Mouse (Mus musculus): ENCODE results near the gene Rab31. TPM values are rescaled to one million over a fixed set of nuclear protein-coding genes. Genes with fewer than 3 reads are reported as not detected.

Gene Rab31
- polyA plus RNA-seq, 1 experiment from 2014 or later, result 23.5 TPM

- Histone ChIP-seq H3K27me3 (ENCODE audit: control insufficient read depth, insufficient read depth, low read length) (no peaks in the 10 kb centered on the region), H3K4me3 (ENCODE audit: low read depth, low read length) (no peak overlapping the region), H3K4me1 (replicated peaks; ENCODE audit: control insufficient read depth, insufficient read depth) (no peaks in the 10 kb centered on the region), H3K9ac (ENCODE audit: low read length) (no peak overlapping the region), H3K4me2 (replicated peaks; ENCODE audit: low read depth) (no peak overlapping the region), H3K9me3 (ENCODE audit: control insufficient read depth, low read length) (no peaks in the 10 kb centered on the region), H3K27ac (replicated peaks) (no peak overlapping the region), H3K36me3 (ENCODE audit: control insufficient read depth, insufficient read depth, low read length) (no peaks in the 10 kb centered on the region)
- WGBS, result 64% methylated on average over 16 of the region's 16 CpGs
- no peak for TF ChIP-seq EP300 (optimal IDR thresholded peaks at IDR 0.05)
- no peak for TF ChIP-seq CTCF (IDR thresholded peaks at IDR 0.05; ENCODE audit: low read depth)
- no peak for DNase-seq (ENCODE audit: low spot score)
- ATAC-seq (ENCODE audit: low FRiP score, low TSS enrichment), result no peak
Observed at GRCm38 (mm10) chr17:65729945-65730741, 42.4 kb downstream of the Rab31 start.

GRCm38 (mm10) chr17:65726755-65727154 is 45.8 kb downstream of the Rab31 start:
- TF ChIP-seq CTCF (IDR thresholded peaks at IDR 0.05; ENCODE audit: low read depth) (no peak), EP300 (optimal IDR thresholded peaks at IDR 0.05) (no peak)
- 71% methylated on average over 5 of the region's 5 CpGs for WGBS
- H3K9ac ChIP-seq (ENCODE audit: low read length), result no peak overlapping the region
- H3K27ac ChIP-seq (replicated peaks), result no peak overlapping the region
- no peaks in the 10 kb centered on the region for H3K36me3 ChIP-seq (ENCODE audit: control insufficient read depth, insufficient read depth, low read length)
- no peaks in the 10 kb centered on the region for H3K4me1 ChIP-seq (replicated peaks; ENCODE audit: control insufficient read depth, insufficient read depth)
- DNase-seq (ENCODE audit: low spot score) (no peak), ATAC-seq (ENCODE audit: low FRiP score, low TSS enrichment) (no peak)
- no peak overlapping the region for H3K4me3 ChIP-seq (ENCODE audit: low read depth, low read length)
- no peaks in the 10 kb centered on the region for H3K27me3 ChIP-seq (ENCODE audit: control insufficient read depth, insufficient read depth, low read length)
- no peaks in the 10 kb centered on the region for H3K9me3 ChIP-seq (ENCODE audit: control insufficient read depth, low read length)
- no peak overlapping the region for H3K4me2 ChIP-seq (replicated peaks; ENCODE audit: low read depth)

DNA sequence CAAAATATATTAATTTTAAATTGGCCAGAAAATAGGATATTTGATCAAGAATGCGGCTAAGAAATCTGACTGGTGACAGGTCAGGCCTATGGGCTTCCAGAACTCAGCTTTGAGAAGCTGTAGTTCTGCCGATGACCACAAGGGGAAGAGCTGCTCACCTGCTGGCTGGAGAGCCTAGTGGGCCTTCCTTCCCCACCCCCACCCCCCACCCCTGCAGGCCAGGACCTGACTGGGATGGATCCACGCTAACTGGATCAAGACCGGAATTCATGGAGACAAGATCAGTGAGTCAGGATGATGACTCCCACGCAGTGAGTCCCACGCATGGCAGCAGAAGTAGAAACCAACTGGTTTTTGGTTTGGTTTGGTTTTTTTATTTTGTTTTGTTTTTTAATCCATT is 46.3 kb downstream of the Rab31 start:
- no peak for ATAC-seq (ENCODE audit: low FRiP score, low TSS enrichment)
- Histone ChIP-seq H3K9ac (ENCODE audit: low read length) (no peak overlapping the region), H3K27me3 (ENCODE audit: control insufficient read depth, insufficient read depth, low read length) (no peaks in the 10 kb centered on the region), H3K36me3 (ENCODE audit: control insufficient read depth, insufficient read depth, low read length) (no peaks in the 10 kb centered on the region), H3K4me1 (replicated peaks; ENCODE audit: control insufficient read depth, insufficient read depth) (no peaks in the 10 kb centered on the region), H3K4me3 (ENCODE audit: low read depth, low read length) (no peak overlapping the region), H3K27ac (replicated peaks) (no peak overlapping the region), H3K4me2 (replicated peaks; ENCODE audit: low read depth) (no peak overlapping the region), H3K9me3 (ENCODE audit: control insufficient read depth, low read length) (no peaks in the 10 kb centered on the region)
- peak; percentile 44 for DNase-seq (ENCODE audit: low spot score)
- WGBS, result 82% methylated on average over 6 of the region's 6 CpGs
- TF ChIP-seq EP300 (optimal IDR thresholded peaks at IDR 0.05) (no peak), CTCF (IDR thresholded peaks at IDR 0.05; ENCODE audit: low read depth) (peak; percentile 61)

DNA sequence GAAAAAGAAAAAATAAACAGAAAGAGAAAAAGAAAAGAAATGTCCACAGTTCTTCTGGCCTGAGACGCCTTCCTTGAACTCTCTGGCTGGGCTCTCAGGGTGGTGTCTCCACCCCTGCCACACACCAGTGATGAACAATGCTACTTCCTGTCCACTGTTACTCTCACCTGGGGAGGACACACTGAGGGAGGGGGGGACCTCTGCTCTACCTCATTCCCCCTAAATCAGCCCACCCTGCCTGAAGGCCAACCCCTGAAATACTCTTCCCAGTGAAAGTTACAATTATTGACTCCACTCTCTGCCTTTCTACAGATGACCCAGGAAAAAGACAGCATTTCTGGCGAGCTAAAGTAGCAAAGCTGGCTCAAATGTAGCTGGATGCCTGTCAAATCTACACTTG is 46.7 kb downstream of the Rab31 start:
- H3K4me3 ChIP-seq (ENCODE audit: low read depth, low read length), result no peak overlapping the region
- no peak for ATAC-seq (ENCODE audit: low FRiP score, low TSS enrichment)
- DNase-seq (ENCODE audit: low spot score), result no peak
- H3K9me3 ChIP-seq (ENCODE audit: control insufficient read depth, low read length), result no peaks in the 10 kb centered on the region
- no peaks in the 10 kb centered on the region for H3K27me3 ChIP-seq (ENCODE audit: control insufficient read depth, insufficient read depth, low read length)
- H3K36me3 ChIP-seq (ENCODE audit: control insufficient read depth, insufficient read depth, low read length), result no peaks in the 10 kb centered on the region
- WGBS, result 83% methylated on average over 2 of the region's 2 CpGs
- H3K4me2 ChIP-seq (replicated peaks; ENCODE audit: low read depth), result no peak overlapping the region
- no peak overlapping the region for H3K27ac ChIP-seq (replicated peaks)
- H3K4me1 ChIP-seq (replicated peaks; ENCODE audit: control insufficient read depth, insufficient read depth), result no peaks in the 10 kb centered on the region
- TF ChIP-seq EP300 (optimal IDR thresholded peaks at IDR 0.05) (no peak), CTCF (IDR thresholded peaks at IDR 0.05; ENCODE audit: low read depth) (no peak)
- no peak overlapping the region for H3K9ac ChIP-seq (ENCODE audit: low read length)

- Histone ChIP-seq H3K4me1 (replicated peaks; ENCODE audit: control insufficient read depth, insufficient read depth) (no peaks in the 10 kb centered on the region), H3K27me3 (ENCODE audit: control insufficient read depth, insufficient read depth, low read length) (no peaks in the 10 kb centered on the region), H3K36me3 (ENCODE audit: control insufficient read depth, insufficient read depth, low read length) (no peaks in the 10 kb centered on the region), H3K9ac (ENCODE audit: low read length) (no peak overlapping the region), H3K27ac (replicated peaks) (no peak overlapping the region), H3K4me3 (ENCODE audit: low read depth, low read length) (no peak overlapping the region), H3K9me3 (ENCODE audit: control insufficient read depth, low read length) (no peaks in the 10 kb centered on the region), H3K4me2 (replicated peaks; ENCODE audit: low read depth) (no peak overlapping the region)
- TF ChIP-seq EP300 (optimal IDR thresholded peaks at IDR 0.05) (no peak), CTCF (IDR thresholded peaks at IDR 0.05; ENCODE audit: low read depth) (no peak)
- ATAC-seq (ENCODE audit: low FRiP score, low TSS enrichment), result no peak
- 71% methylated on average over 8 of the region's 8 CpGs for WGBS
- no peak for DNase-seq (ENCODE audit: low spot score)
Observed at GRCm38 (mm10) chr17:65725381-65725780, 47.2 kb downstream of the Rab31 start.

GRCm38 (mm10) chr17:65724254-65724653 is 48.3 kb downstream of the Rab31 start:
- no peak overlapping the region for H3K4me2 ChIP-seq (replicated peaks; ENCODE audit: low read depth)
- ATAC-seq (ENCODE audit: low FRiP score, low TSS enrichment) (peak; percentile 97), DNase-seq (ENCODE audit: low spot score) (peak; percentile 85)
- H3K4me3 ChIP-seq (ENCODE audit: low read depth, low read length), result no peak overlapping the region
- H3K9ac ChIP-seq (ENCODE audit: low read length), result no peak overlapping the region
- H3K36me3 ChIP-seq (ENCODE audit: control insufficient read depth, insufficient read depth, low read length), result no peaks in the 10 kb centered on the region; the same call in 1 of the 2 replicates
- H3K9me3 ChIP-seq (ENCODE audit: control insufficient read depth, low read length), result no peaks in the 10 kb centered on the region
- no peaks in the 10 kb centered on the region for H3K27me3 ChIP-seq (ENCODE audit: control insufficient read depth, insufficient read depth, low read length)
- TF ChIP-seq EP300 (optimal IDR thresholded peaks at IDR 0.05) (no peak), CTCF (IDR thresholded peaks at IDR 0.05; ENCODE audit: low read depth) (no peak)
- H3K4me1 ChIP-seq (replicated peaks; ENCODE audit: control insufficient read depth, insufficient read depth), result no peaks in the 10 kb centered on the region
- 54% methylated on average over 11 of the region's 11 CpGs for WGBS
- H3K27ac ChIP-seq (replicated peaks), result no peak overlapping the region; the same call in 1 of the 2 replicates

All from stomach, postnatal 0 days (tissue).